ENCODE assay signal across 23 mouse cellular contexts in genomic region chr10:128618570-128618969, GRCm38 (mm10). TPM values are rescaled to one million over a fixed set of nuclear protein-coding genes. Genes with fewer than 3 reads are reported as not detected.
A peak's percentile ranks its signal among the peaks of the same experiment; 100 is the strongest.
DNase-seq lines count a peak whose midpoint lies in the region; ATAC-seq and TF ChIP-seq lines count a peak whose summit lies in the region.
"Had no signal": no experiment of that assay in that cellular context is flagged by ENCODE, and none has a peak within 500 bp of the region (broad histone marks: within the 10 kb centered on the region; RNA-seq: fewer than 3 reads in every experiment).

No protein-coding gene starts in this region.

- no peak for ATAC-seq in midbrain, embryonic 11.5 days (ENCODE audit: low FRiP score)
- ATAC-seq: activated CD4-positive, CD25-positive, alpha-beta regulatory T cell, adult 4 months; CD4-positive, CD25-positive, alpha-beta regulatory T cell, adult 4 months; Patski had no signal

- dilution Hi-C loops in CH12.LX (cut with MboI; ENCODE audit: extremely low pct_ligation_motif_present, extremely low pct_unique_long_range_greater_than_20kb, low sequenced_read_pairs) = no loop called here

- in situ Hi-C loops in CH12.LX (cut with MboI; ENCODE audit: low pct_ligation_motif_present, low pct_unique_long_range_greater_than_20kb, low sequenced_read_pairs) = no loop called here

- H3K9ac ChIP-seq in midbrain, embryonic 11.5 days (ENCODE audit: low read length) = no peak overlapping the region
- H3K9ac ChIP-seq in CH12.LX (ENCODE audit: insufficient read depth, low read depth) = no peak overlapping the region
- no peak overlapping the region for H3K9ac ChIP-seq in MEL (ENCODE audit: control insufficient read depth, low read depth, low read length, poor library complexity, severe bottlenecking)

- TF ChIP-seq POLR2A in CH12.LX (IDR thresholded peaks at IDR 0.05; ENCODE audit: low read depth, low read length) (no peak), MEL (IDR thresholded peaks at IDR 0.05; ENCODE audit: control insufficient read depth in 1 of 2, insufficient read depth in 1 of 2, low read depth in 1 of 2, low read length in 2 of 2, poor library complexity in 1 of 2) (no peak)

- no peaks in the 10 kb centered on the region for H3K27me3 ChIP-seq in midbrain, embryonic 11.5 days (ENCODE audit: control insufficient read depth, insufficient read depth, low read length)
- no peaks in the 10 kb centered on the region for H3K27me3 ChIP-seq in midbrain, embryonic 10.5 days (ENCODE audit: low read depth, poor library complexity, severe bottlenecking)
- no peaks in the 10 kb centered on the region for H3K27me3 ChIP-seq in CH12.LX (replicated peaks)
- H3K27me3 ChIP-seq in MEL (ENCODE audit: control insufficient read depth in 1 of 2, insufficient read depth in 2 of 2, low read length in 2 of 2) = no peaks in the 10 kb centered on the region
- H3K27me3 ChIP-seq: Patski had no signal

- no peak overlapping the region for H3K27ac ChIP-seq in midbrain, embryonic 11.5 days (ENCODE audit: low read depth, low read length)
- no peak overlapping the region for H3K27ac ChIP-seq in midbrain, embryonic 10.5 days (replicated peaks)
- H3K27ac ChIP-seq in CH12.LX (ENCODE audit: insufficient read depth, low read depth) = no peak overlapping the region
- H3K27ac ChIP-seq in MEL (ENCODE audit: control insufficient read depth, low read depth, low read length) = no peak overlapping the region

- H3K36me3 ChIP-seq in midbrain, embryonic 11.5 days (ENCODE audit: control insufficient read depth, insufficient read depth, low read length) = peaks cover 2% of the 10 kb centered on the region; the same call in 1 of the 2 replicates
- H3K36me3 ChIP-seq in midbrain, embryonic 10.5 days = peaks cover 14% of the 10 kb centered on the region
- H3K36me3 ChIP-seq in CH12.LX (replicated peaks in 1 of 2; ENCODE audit: control insufficient read depth in 1 of 2, insufficient read depth in 1 of 2, low read length in 1 of 2) (peaks cover 8 to 9% of the 10 kb centered on the region in 2 experiments), MEL (ENCODE audit: control insufficient read depth in 1 of 2, insufficient read depth in 2 of 2, low read length in 2 of 2) (peaks cover 0 to 13% of the 10 kb centered on the region in 2 experiments; a peak in 2 of 4 replicates)

- H3K4me1 ChIP-seq in midbrain, embryonic 11.5 days (ENCODE audit: control insufficient read depth, insufficient read depth, low read length) = no peaks in the 10 kb centered on the region
- H3K4me1 ChIP-seq in midbrain, embryonic 10.5 days = no peaks in the 10 kb centered on the region
- H3K4me1 ChIP-seq in CH12.LX (ENCODE audit: control insufficient read depth in 1 of 2, insufficient read depth in 2 of 2) (peaks cover 3 to 35% of the 10 kb centered on the region in 2 experiments; a peak in 3 of 4 replicates), MEL (ENCODE audit: control insufficient read depth in 1 of 2, insufficient read depth in 2 of 2, low read length in 2 of 2) (peaks cover 5 to 14% of the 10 kb centered on the region in 2 experiments; a peak in 3 of 4 replicates)

- H3K4me3 ChIP-seq in midbrain, embryonic 11.5 days (ENCODE audit: low read depth, low read length) = no peak overlapping the region
- no peak overlapping the region for H3K4me3 ChIP-seq in midbrain, embryonic 10.5 days
- H3K4me3 ChIP-seq in CH12.LX (replicated peaks in 1 of 3; ENCODE audit: low read depth in 2 of 3, low read length in 2 of 3, poor library complexity in 1 of 3) = no peak overlapping the region
- no peak overlapping the region for H3K4me3 ChIP-seq in MEL (ENCODE audit: control insufficient read depth in 1 of 2, insufficient read depth in 1 of 2, low read depth in 2 of 2, low read length in 2 of 2)

- TF ChIP-seq RAD21 in CH12.LX (IDR thresholded peaks at IDR 0.05; ENCODE audit: low read depth, low read length) = no peak
- TF ChIP-seq RAD21 in MEL (IDR thresholded peaks at IDR 0.05; ENCODE audit: low read depth, low read length) = no peak

- TF ChIP-seq EP300 in CH12.LX (IDR thresholded peaks at IDR 0.05; ENCODE audit: low read length) (no peak), MEL (IDR thresholded peaks at IDR 0.05; ENCODE audit: low read depth in 1 of 2, low read length in 2 of 2) (no peak)

- TF ChIP-seq CTCF in CH12.LX (conservative IDR thresholded peaks at IDR 0.05 in 1 of 2, IDR thresholded peaks at IDR 0.05 in 1 of 2; ENCODE audit: low read depth in 2 of 2, low read length in 2 of 2) = no peak
- TF ChIP-seq CTCF in MEL (IDR thresholded peaks at IDR 0.05 in 2 of 3, conservative IDR thresholded peaks at IDR 0.05 in 1 of 3; ENCODE audit: control insufficient read depth in 1 of 3, insufficient read depth in 1 of 3, low read depth in 2 of 3, low read length in 3 of 3, poor library complexity in 1 of 3, severe bottlenecking in 1 of 3) = no peak

- H3K79me2 ChIP-seq in CH12.LX (replicated peaks; ENCODE audit: control insufficient read depth, extremely low read depth, insufficient read depth, poor library complexity, severe bottlenecking) (no peaks in the 10 kb centered on the region), MEL (ENCODE audit: control insufficient read depth, insufficient read depth, low read length, poor library complexity) (no peaks in the 10 kb centered on the region)

- DNase-seq in midbrain, embryonic 11.5 days (ENCODE audit: low spot score, missing footprints) = peak; percentile 44
- DNase-seq in midbrain, embryonic 10.5 days (ENCODE audit: low spot score) = no peak
- DNase-seq in CH12.LX (ENCODE audit: extremely low read depth) = no peak
- no peak for DNase-seq in MEL (ENCODE audit: low read depth, low spot score)
- DNase-seq in cerebellum, postnatal 36 days = no peak
- no peak for DNase-seq in adipocyte (ENCODE audit: low spot score)
- DNase-seq: adrenal gland, adult 2 months; adrenal gland, adult 8-10 months; adrenal gland, postnatal 10 days; adrenal gland, postnatal 14 days; adrenal gland, postnatal 25 days; adrenal gland, postnatal 36 days; B cell, adult 2 months; cerebellum, adult 11 months; cerebellum, adult 11-12 months; cerebellum, adult 18-20 months; cerebellum, adult 2 months; cerebellum, adult 8-10 months; cerebellum, adult 9-10 months had no signal

- no peak overlapping the region for H3K4me2 ChIP-seq in midbrain, embryonic 11.5 days
- no peak overlapping the region for H3K4me2 ChIP-seq in CH12.LX (ENCODE audit: insufficient read depth, low read depth, poor library complexity, severe bottlenecking)

- WGBS in midbrain, embryonic 11.5 days = 88% methylated on average over 1 of the region's 1 CpGs
- WGBS in midbrain, embryonic 10.5 days = 91% methylated on average over 1 of the region's 1 CpGs

- no peaks in the 10 kb centered on the region for H3K9me3 ChIP-seq in midbrain, embryonic 11.5 days (ENCODE audit: control insufficient read depth, low read length)
- no peaks in the 10 kb centered on the region for H3K9me3 ChIP-seq in midbrain, embryonic 10.5 days (replicated peaks)
- H3K9me3 ChIP-seq in CH12.LX (replicated peaks; ENCODE audit: low read length) (no peaks in the 10 kb centered on the region), MEL (replicated peaks; ENCODE audit: insufficient read depth, low read length) (no peaks in the 10 kb centered on the region)
- H3K9me3 ChIP-seq: G1E had no signal

RNA-seq across cellular contexts. Expression of gene Rps26, which starts 8.0 kb away (rescaled TPM):
- 588 and 638 TPM in 2 replicates for polyA plus RNA-seq in midbrain, embryonic 11.5 days (2014; fragmentation: Nextera tagmentation; extraction: Ambion mirVana)
- polyA plus RNA-seq in midbrain, embryonic 10.5 days (2016; fragmentation: Nextera tagmentation; extraction: Ambion mirVana) = 460 and 529 TPM in 2 replicates
- total RNA-seq in CH12.LX (2012; rRNA removed) (2,580 and 2,987 TPM in 2 replicates), CH12.LX (2014; rRNA removed) (1,667 and 1,906 TPM in 2 replicates), MEL (2012; rRNA removed) (2,338 and 2,523 TPM in 2 replicates)
- polyA plus RNA-seq in CH12.LX (2012; ENCODE audit: insufficient read length, low read depth) (2,220 and 2,250 TPM in 2 replicates), MEL (2012; ENCODE audit: insufficient read depth in 1 of 2, insufficient read length in 2 of 2, low read depth in 1 of 2, low replicate concordance in 2 of 2, missing spikeins in 1 of 2) (1,000 to 10,000 TPM in 1 of 2 experiments, not detected in 1; 2,530 TPM)

RNA-seq across cellular contexts. Expression of gene Ikzf4, which starts 27.2 kb away (rescaled TPM):
- 3.8 and 4.2 TPM in 2 replicates for polyA plus RNA-seq in midbrain, embryonic 11.5 days (2014; fragmentation: Nextera tagmentation; extraction: Ambion mirVana)
- 2.8 and 3.6 TPM in 2 replicates for polyA plus RNA-seq in midbrain, embryonic 10.5 days (2016; fragmentation: Nextera tagmentation; extraction: Ambion mirVana)
- total RNA-seq in CH12.LX (2012; rRNA removed) (0.08 and 0.13 TPM in 2 replicates), CH12.LX (2014; rRNA removed) (0.09 TPM in 1 of 2 replicates, not detected in the other), MEL (2012; rRNA removed) (not detected in 2 replicates)
- polyA plus RNA-seq in CH12.LX (2012; ENCODE audit: insufficient read length, low read depth) (0.57 and 1.5 TPM in 2 replicates), MEL (2012; ENCODE audit: insufficient read depth in 1 of 2, insufficient read length in 2 of 2, low read depth in 1 of 2, low replicate concordance in 2 of 2, missing spikeins in 1 of 2) (under 1 TPM in 1 of 2 experiments, not detected in 1; 0.03 TPM)

RNA-seq across cellular contexts. Expression of gene Erbb3, which starts 29.1 kb away (rescaled TPM):
- 0.49 and 0.77 TPM in 2 replicates for polyA plus RNA-seq in midbrain, embryonic 11.5 days (2014; fragmentation: Nextera tagmentation; extraction: Ambion mirVana)
- 0.72 and 1.4 TPM in 2 replicates for polyA plus RNA-seq in midbrain, embryonic 10.5 days (2016; fragmentation: Nextera tagmentation; extraction: Ambion mirVana)
- total RNA-seq in CH12.LX (2012; rRNA removed) (12.6 and 13.2 TPM in 2 replicates), CH12.LX (2014; rRNA removed) (11.3 and 13.0 TPM in 2 replicates), MEL (2012; rRNA removed) (0.39 and 0.42 TPM in 2 replicates)
- polyA plus RNA-seq in CH12.LX (2012; ENCODE audit: insufficient read length, low read depth) (7.4 and 7.7 TPM in 2 replicates), MEL (2012; ENCODE audit: insufficient read depth in 1 of 2, insufficient read length in 2 of 2, low read depth in 1 of 2, low replicate concordance in 2 of 2, missing spikeins in 1 of 2) (under 1 TPM in 1 of 2 experiments, not detected in 1; 0.29 TPM)

RNA-seq across cellular contexts. Expression of gene Pa2g4, which starts 52.8 kb away (rescaled TPM):
- polyA plus RNA-seq in midbrain, embryonic 11.5 days (2014; fragmentation: Nextera tagmentation; extraction: Ambion mirVana) = 241 and 249 TPM in 2 replicates
- 231 and 262 TPM in 2 replicates for polyA plus RNA-seq in midbrain, embryonic 10.5 days (2016; fragmentation: Nextera tagmentation; extraction: Ambion mirVana)
- total RNA-seq in CH12.LX (2012; rRNA removed) (133 and 166 TPM in 2 replicates), CH12.LX (2014; rRNA removed) (126 and 129 TPM in 2 replicates), MEL (2012; rRNA removed) (232 and 235 TPM in 2 replicates)
- polyA plus RNA-seq in CH12.LX (2012; ENCODE audit: insufficient read length, low read depth) (550 and 650 TPM in 2 replicates), MEL (2012; ENCODE audit: insufficient read depth in 1 of 2, insufficient read length in 2 of 2, low read depth in 1 of 2, low replicate concordance in 2 of 2, missing spikeins in 1 of 2) (100 to 1,000 TPM; 298 to 663 TPM)

RNA-seq across cellular contexts. Expression of gene Suox, which starts 55.3 kb away (rescaled TPM):
- polyA plus RNA-seq in midbrain, embryonic 11.5 days (2014; fragmentation: Nextera tagmentation; extraction: Ambion mirVana) = 12.5 and 12.7 TPM in 2 replicates
- 13.9 and 14.9 TPM in 2 replicates for polyA plus RNA-seq in midbrain, embryonic 10.5 days (2016; fragmentation: Nextera tagmentation; extraction: Ambion mirVana)
- total RNA-seq in CH12.LX (2012; rRNA removed) (8.3 and 10.5 TPM in 2 replicates), CH12.LX (2014; rRNA removed) (10.9 and 11.4 TPM in 2 replicates), MEL (2012; rRNA removed) (4.7 and 4.9 TPM in 2 replicates)
- polyA plus RNA-seq in CH12.LX (2012; ENCODE audit: insufficient read length, low read depth) (9.0 TPM in 2 replicates), MEL (2012; ENCODE audit: insufficient read depth in 1 of 2, insufficient read length in 2 of 2, low read depth in 1 of 2, low replicate concordance in 2 of 2, missing spikeins in 1 of 2) (1 to 10 TPM in 1 of 2 experiments, not detected in 1; 7.2 TPM)
